Mouse (Mus musculus): Measurements from ENCODE around the gene Nid1. TPM values are rescaled to one million over a fixed set of nuclear protein-coding genes. Genes with fewer than 3 reads are reported as not detected.

The Nid1 gene
- polyA plus RNA-seq (2017; shearing (Covaris generic)) = 0.29 TPM

DNA sequence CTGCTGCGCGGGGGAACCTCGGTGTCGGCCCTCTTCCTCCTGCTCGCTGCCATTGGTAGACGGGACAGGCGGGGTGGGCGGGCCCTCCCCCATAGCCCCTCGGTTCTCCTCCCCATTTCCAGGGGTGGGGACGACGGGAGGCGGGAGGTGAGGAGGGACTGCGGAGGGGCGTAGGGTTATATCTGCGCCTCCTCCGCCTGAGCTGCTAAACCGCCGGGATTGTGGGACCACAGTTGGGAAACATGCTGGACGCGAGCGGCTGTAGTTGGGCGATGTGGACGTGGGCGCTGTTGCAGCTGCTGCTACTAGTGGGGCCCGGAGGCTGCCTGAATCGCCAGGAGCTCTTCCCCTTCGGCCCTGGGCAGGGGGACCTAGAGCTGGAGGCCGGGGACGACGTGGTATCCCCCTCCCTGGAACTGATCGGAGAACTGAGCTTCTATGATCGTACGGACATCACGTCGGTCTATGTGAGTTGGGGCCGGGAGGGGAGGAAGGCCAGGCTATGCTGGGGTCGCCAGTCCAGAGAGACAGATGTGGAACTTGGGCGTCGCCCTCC is at the start of gene Nid1:
Gene Nid1, plus strand, starts transcription at position 92 of the 556 bp plus-strand sequence.

DNA sequence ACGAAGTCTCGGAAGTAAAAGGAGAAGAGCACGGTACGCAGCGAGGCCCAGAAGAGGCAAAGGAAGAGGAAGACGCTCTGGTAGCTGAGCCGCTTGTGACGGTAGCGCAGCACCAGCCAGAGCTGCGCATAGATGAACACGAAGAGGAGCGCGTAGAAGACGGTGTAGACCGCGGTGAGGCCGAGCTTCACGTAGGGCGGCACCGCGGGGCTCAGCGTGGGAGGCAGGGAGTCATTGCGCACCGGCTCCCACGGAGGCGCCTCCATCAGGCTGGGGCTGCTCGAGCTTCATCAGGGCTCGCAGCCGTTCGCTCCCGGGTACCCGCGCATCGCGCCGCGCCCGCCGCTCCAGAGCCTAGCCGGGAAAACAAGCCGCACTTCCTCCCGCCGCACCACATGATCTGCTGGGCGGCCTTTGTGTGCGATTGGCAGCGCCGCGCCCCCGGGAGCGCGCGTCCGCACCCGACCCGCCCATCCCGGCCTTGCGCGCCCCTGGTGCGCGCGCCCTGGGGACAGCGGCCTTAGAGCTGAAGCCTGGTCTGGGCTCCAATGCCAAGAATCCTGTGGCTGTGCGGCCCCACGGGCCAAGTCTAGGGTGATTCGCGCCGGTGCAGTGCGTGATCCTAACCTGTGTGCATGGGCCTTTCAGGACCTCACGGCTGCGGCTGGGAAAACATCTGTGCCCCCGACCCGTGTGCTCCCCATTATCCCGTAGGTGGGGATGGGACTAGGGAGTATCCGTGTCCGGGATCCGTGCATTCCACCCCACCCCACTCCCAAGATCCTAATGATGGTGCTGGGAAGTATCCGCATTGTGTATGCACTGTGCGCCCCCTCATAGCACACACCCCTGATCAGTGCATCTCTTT is 43.9 kb upstream of the Nid1 start, which contains the start of gene Gpr137b:
Gene Gpr137b, minus strand, starts transcription at position 787 of the 868 bp plus-strand sequence.

Other genes with a start within 250 kb of the Nid1 start
- gene Gpr137b, start 43.5 kb upstream of the Nid1 start, polyA plus RNA-seq (2017; shearing (Covaris generic)) = 3.4 TPM
- 20.6 TPM for gene Lyst, start 152.8 kb downstream of the Nid1 start, polyA plus RNA-seq (2017; shearing (Covaris generic))

Measured in activated CD4-positive, CD25-positive, alpha-beta regulatory T cell, adult 9 weeks (primary cell).